In genomic region chr5:49965810-49966209, GRCm38 (mm10) we compare ENCODE assay signal across 25 mouse cellular contexts.
A peak's percentile ranks its signal among the peaks of the same experiment; 100 is the strongest.
DNase-seq lines count a peak whose midpoint lies in the region; ATAC-seq and TF ChIP-seq lines count a peak whose summit lies in the region.
"Had no signal": no experiment of that assay in that cellular context is flagged by ENCODE, and none has a peak within 500 bp of the region (broad histone marks: within the 10 kb centered on the region; RNA-seq: fewer than 3 reads in every experiment).

No protein-coding gene starts in this region.

- intact Hi-C loops in gastrocnemius, adult 2 months (cut with DNase I) = no loop called here

- no peak overlapping the region for H3K4me3 ChIP-seq in lung, postnatal 0 days (ENCODE audit: low read depth, low read length)
- H3K4me3 ChIP-seq in gastrocnemius, adult 2 months = no peak overlapping the region
- no peak overlapping the region for H3K4me3 ChIP-seq in kidney, embryonic 15.5 days (replicated peaks)
- H3K4me3 ChIP-seq: embryonic facial prominence, embryonic 12.5 days; embryonic facial prominence, embryonic 15.5 days; heart, embryonic 13.5 days; hindbrain, embryonic 12.5 days; hindbrain, embryonic 15.5 days had no signal

- H3K27me3 ChIP-seq in lung, postnatal 0 days (replicated peaks; ENCODE audit: insufficient read depth, low read length) = no peaks in the 10 kb centered on the region
- H3K27me3 ChIP-seq in kidney, embryonic 15.5 days = no peaks in the 10 kb centered on the region
- H3K27me3 ChIP-seq: CH12.LX; embryonic facial prominence, embryonic 12.5 days; embryonic facial prominence, embryonic 15.5 days; heart, embryonic 13.5 days; hindbrain, embryonic 12.5 days; hindbrain, embryonic 15.5 days had no signal

- peak; percentile 70 for DNase-seq in heart, adult 11 months
- DNase-seq in heart, postnatal 4 days = no peak
- peak; percentile 46 for DNase-seq in MN1 (ENCODE audit: low spot score)
- peak; percentile 11 for DNase-seq in lung, postnatal 0 days (ENCODE audit: low spot score)
- DNase-seq in lung, postnatal 25 days (ENCODE audit: low spot score) = peak; percentile 46
- DNase-seq in gastrocnemius, adult 2 months = no peak
- no peak for DNase-seq in embryo, embryonic 11 days
- DNase-seq: adrenal gland, adult 8-10 months; adrenal gland, postnatal 36 days; B cell, adult 2 months; cerebellum, adult 18-20 months; cerebellum, adult 9-10 months; cerebellum, postnatal 14 days; forebrain, postnatal 0 days; gastrocnemius, postnatal 36 days; heart, postnatal 14 days had no signal

- TF ChIP-seq EP300 in lung, postnatal 0 days (IDR thresholded peaks at IDR 0.05) = peak; percentile 79

- H3K9ac ChIP-seq in lung, postnatal 0 days (replicated peaks; ENCODE audit: low read depth) = no peak overlapping the region
- no peak overlapping the region for H3K9ac ChIP-seq in kidney, embryonic 15.5 days
- H3K9ac ChIP-seq: embryonic facial prominence, embryonic 12.5 days; embryonic facial prominence, embryonic 15.5 days; forebrain, postnatal 0 days; heart, embryonic 13.5 days; hindbrain, embryonic 12.5 days; hindbrain, embryonic 15.5 days had no signal

- no peak overlapping the region for H3K4me2 ChIP-seq in lung, postnatal 0 days (replicated peaks; ENCODE audit: low read depth, low read length)
- H3K4me2 ChIP-seq in kidney, embryonic 15.5 days = no peak overlapping the region
- H3K4me2 ChIP-seq: embryonic facial prominence, embryonic 12.5 days; embryonic facial prominence, embryonic 15.5 days; heart, embryonic 13.5 days; hindbrain, embryonic 12.5 days; hindbrain, embryonic 15.5 days had no signal

- no peak for TF ChIP-seq CTCF in lung, postnatal 0 days (IDR thresholded peaks at IDR 0.05)
- TF ChIP-seq CTCF in gastrocnemius, adult 2 months (IDR thresholded peaks at IDR 0.05) = no peak

- no peaks in the 10 kb centered on the region for H3K4me1 ChIP-seq in lung, postnatal 0 days (ENCODE audit: insufficient read depth, low read depth, low read length)
- H3K4me1 ChIP-seq in kidney, embryonic 15.5 days = no peaks in the 10 kb centered on the region
- H3K4me1 ChIP-seq: embryonic facial prominence, embryonic 12.5 days; embryonic facial prominence, embryonic 15.5 days; hindbrain, embryonic 12.5 days; hindbrain, embryonic 15.5 days had no signal

- H3K36me3 ChIP-seq in lung, postnatal 0 days (ENCODE audit: insufficient read depth, low read length) = no peaks in the 10 kb centered on the region; the same call in 1 of the 2 replicates
- H3K36me3 ChIP-seq in kidney, embryonic 15.5 days = peaks cover 80% of the 10 kb centered on the region
- H3K36me3 ChIP-seq: G1E had no signal

- peak; percentile 43 for ATAC-seq in lung, postnatal 0 days
- ATAC-seq in kidney, embryonic 15.5 days (replicated peaks; ENCODE audit: low FRiP score) = no peak
- ATAC-seq: forebrain, embryonic 14.5 days; forebrain, postnatal 0 days had no signal

- 48% methylated on average over 8 of the region's 8 CpGs for WGBS in lung, postnatal 0 days
- 77% methylated on average over 8 of the region's 8 CpGs for WGBS in kidney, embryonic 15.5 days

- H3K27ac ChIP-seq in lung, postnatal 0 days (ENCODE audit: low read length) = peak overlapping the region; percentile 40; the same call in 1 of the 2 replicates
- no peak overlapping the region for H3K27ac ChIP-seq in gastrocnemius, adult 2 months
- no peak overlapping the region for H3K27ac ChIP-seq in kidney, embryonic 15.5 days
- H3K27ac ChIP-seq: embryonic facial prominence, embryonic 12.5 days; embryonic facial prominence, embryonic 15.5 days; heart, embryonic 13.5 days; hindbrain, embryonic 12.5 days; hindbrain, embryonic 15.5 days had no signal

- H3K9me3 ChIP-seq in lung, postnatal 0 days (ENCODE audit: low read length) = no peaks in the 10 kb centered on the region
- no peaks in the 10 kb centered on the region for H3K9me3 ChIP-seq in kidney, embryonic 15.5 days (replicated peaks)
- H3K9me3 ChIP-seq: embryonic facial prominence, embryonic 12.5 days; embryonic facial prominence, embryonic 15.5 days; heart, embryonic 13.5 days; hindbrain, embryonic 12.5 days; hindbrain, embryonic 15.5 days had no signal

Comparison
In these comparisons a context has a peak if more than half of its experiments do, and no peak if none do; other contexts are left out.
1. DNase-seq: peak in heart, adult 11 months (single experiment), MN1 (single experiment), lung, postnatal 0 days (single experiment) and lung, postnatal 25 days (single experiment); none in heart, postnatal 4 days (single experiment), gastrocnemius, adult 2 months (single experiment) and embryo, embryonic 11 days (single experiment).